Mouse (Mus musculus) heart, adult 10 weeks (tissue): ENCODE measurements around the gene Ppp2r1a. TPM values are rescaled to one million over a fixed set of nuclear protein-coding genes. Genes with fewer than 3 reads are reported as not detected.

Experiments used
- polyA plus RNA-seq: library from polyadenylated mRNA; stranded (reverse); fragments of 350-450 nt; fragmentation: Illumina TruSeq; extraction: RNeasy Lipid Tissue Mini Kit (QIAGEN cat#74804); gene quantifications from one replicate; pipeline ENCODE4 v1.2.3, GENCODE M21; 2014; ENCODE audit warnings: low read depth, low replicate concordance

The Ppp2r1a gene
- polyA plus RNA-seq: 184 TPM

DNA sequence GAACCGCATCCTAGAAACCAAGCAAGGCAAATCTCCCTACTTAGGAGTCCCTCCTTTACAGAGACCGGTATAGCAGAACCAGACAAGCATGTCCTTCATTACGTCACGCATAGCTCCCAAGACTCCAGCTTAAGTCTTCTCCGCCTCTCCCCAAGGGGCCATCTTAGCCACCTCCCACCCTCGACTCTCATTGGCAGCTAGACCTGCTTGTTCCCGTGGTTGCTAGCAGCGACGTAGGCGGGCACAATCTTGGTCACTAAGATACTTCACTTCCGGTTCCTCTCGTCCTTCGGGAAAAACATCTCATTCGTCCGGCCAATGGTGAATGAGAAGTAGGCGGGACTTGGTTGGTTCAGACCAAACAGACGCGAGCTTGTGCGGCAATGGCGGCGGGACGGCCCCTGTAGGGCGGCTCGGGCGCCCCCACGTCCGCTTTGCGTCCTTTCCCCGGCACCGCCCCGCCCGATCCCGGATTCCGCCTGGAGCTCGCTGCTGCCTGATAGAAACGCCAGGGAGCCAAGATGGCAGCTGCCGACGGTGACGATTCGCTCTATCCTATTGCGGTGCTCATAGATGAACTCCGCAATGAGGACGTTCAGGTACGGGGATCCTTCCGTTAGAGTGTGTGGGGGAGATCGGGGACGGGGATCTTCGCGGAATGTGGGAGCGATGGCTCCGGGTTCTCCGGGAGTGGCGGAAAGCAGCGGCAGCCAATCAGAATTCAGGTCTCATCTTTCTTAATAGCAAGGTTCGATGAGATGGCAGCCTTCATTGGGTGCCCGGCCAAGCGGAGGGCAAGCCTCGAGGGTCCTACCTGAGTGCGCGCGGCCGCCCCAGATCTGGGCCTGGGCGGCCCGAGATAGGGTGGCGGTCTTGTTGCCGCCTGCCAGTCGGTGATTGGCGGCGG is at the start of gene Ppp2r1a:
Ppp2r1a (plus strand) TSS at position 327 of the 907 bp plus-strand sequence.

DNA sequence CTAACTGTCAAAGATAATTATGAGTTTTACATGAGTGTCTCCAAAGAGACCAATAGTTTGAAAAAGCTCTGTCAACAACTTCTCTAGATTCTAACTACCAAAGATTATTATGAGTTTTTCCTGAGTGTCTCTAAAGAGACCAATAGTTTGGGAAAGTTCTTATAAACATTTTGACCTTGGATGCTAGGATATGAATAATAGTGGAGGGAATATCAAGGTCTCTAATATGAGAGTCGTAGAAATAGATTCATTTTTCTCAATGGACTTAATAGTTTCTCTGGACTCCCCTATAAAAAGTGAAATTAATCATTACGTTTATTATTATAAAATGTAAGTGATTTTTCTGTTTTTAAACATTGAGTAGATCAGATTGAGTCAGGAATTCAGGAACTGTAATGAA is 40.1 kb upstream of the Ppp2r1a start, which contains the start of gene Vmn1r231:
Vmn1r231 (minus strand) TSS at position 101 of the 400 bp plus-strand sequence.

DNA sequence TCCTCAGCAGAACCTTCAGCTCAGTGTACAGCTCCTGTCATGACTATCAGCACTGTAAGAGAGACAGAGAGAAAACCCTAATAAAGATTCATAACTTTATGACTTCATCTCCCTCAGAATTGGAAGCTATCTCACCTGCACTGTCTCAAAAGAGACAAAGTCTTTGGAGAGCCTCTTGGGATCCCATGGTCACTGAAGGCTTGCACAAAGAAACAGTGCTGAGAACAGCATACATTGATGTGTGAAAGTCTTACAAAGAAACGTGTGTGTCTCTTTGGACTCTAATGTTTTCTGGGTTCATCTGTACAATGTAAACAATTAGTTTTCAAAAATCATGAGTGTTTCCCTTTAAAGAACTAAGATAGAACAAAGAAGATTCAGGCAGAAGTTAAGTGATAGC is 25.5 kb upstream of the Ppp2r1a start, which contains the start of gene Vmn1r232:
Vmn1r232 (minus strand) TSS at position 101 of the 400 bp plus-strand sequence.

DNA sequence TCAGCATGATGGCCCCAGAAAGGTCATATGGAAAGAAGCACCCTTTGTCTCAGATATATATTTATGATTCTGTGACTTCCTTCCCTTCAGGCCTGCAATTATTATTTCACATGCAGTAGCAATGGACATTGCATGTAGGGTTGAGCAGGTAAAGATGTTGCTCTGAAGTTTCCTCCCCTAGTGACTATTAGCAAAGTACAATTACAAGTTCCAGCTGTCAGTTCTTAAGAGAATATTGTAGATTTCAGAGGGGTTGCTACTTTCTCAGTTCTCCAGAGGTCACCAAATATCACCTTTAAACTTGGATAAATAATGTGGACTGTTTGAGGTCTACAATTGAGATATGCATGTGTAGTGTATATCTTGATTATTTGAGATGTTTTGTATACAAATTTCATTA is 51.3 kb downstream of the Ppp2r1a start, which contains the start of gene Vmn1r233:
Vmn1r233 (minus strand) TSS at position 101 of the 400 bp plus-strand sequence.

DNA sequence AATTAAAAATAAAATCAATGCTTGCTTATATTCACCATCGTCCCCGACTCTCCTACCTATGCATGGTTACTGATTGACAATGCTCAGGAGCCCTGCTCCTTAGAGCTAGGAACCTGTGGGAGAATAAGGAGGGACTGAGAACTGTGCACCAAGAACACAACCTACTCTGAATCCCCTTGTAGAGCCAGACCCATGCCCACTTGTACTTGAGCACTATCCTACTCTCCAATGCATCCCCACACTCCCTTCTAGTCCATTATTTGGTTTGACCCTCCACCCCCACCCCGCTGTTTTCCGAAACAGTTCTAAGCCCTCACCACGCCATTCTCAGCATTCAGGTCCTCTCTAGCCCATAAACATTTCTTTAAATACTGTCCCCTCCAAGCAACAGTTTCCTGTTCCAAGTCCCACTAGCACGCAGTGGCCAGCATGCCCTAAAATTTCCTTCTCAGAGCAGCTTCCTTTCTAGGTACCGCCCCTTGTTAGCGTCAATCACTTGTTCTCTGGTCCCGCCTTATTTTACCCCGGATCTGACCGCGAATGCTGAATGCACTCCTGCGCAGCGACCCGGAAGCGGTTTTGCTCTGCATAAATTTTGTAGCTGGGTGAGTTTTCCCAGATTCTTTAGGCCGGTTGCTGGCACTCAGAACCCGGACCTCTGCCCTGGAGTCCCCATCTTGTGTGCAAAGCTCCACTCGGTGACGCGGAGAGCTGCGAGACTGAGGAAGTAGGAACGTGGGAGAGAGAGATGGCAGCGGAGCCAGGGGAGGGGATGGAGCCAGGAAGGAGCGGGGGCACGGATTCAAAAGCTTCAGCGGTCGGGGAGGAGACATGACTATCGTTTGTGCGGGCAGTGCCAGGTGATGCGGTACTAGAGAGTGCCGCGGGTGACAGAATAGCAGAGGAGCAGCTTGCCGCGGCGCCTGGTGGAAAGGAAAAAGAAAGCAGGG is 63.5 kb downstream of the Ppp2r1a start, which contains the start of gene Zfp160:
Zfp160 (plus strand) TSS at position 522 of the 950 bp plus-strand sequence.

Other genes with a start within 250 kb of the Ppp2r1a start
- gene Vmn1r227, start 215.5 kb upstream of the Ppp2r1a start, polyA plus RNA-seq: not detected
- gene Vmn1r228, start 159.2 kb upstream of the Ppp2r1a start, polyA plus RNA-seq: not detected
- gene Vmn1r229, start 133.8 kb upstream of the Ppp2r1a start, polyA plus RNA-seq: not detected
- not detected for gene Vmn1r230, start 104.9 kb upstream of the Ppp2r1a start, polyA plus RNA-seq
- not detected for gene Vmn1r231, start 40.2 kb upstream of the Ppp2r1a start, polyA plus RNA-seq
- gene Vmn1r232, start 25.6 kb upstream of the Ppp2r1a start, polyA plus RNA-seq: not detected
- gene Vmn1r233, start 51.2 kb downstream of the Ppp2r1a start, polyA plus RNA-seq: not detected
- gene Zfp160, start 63.6 kb downstream of the Ppp2r1a start, polyA plus RNA-seq: 12.5 TPM